Mouse (Mus musculus): ENCODE results near the gene Srebf2.

Gene Srebf2

DNA sequence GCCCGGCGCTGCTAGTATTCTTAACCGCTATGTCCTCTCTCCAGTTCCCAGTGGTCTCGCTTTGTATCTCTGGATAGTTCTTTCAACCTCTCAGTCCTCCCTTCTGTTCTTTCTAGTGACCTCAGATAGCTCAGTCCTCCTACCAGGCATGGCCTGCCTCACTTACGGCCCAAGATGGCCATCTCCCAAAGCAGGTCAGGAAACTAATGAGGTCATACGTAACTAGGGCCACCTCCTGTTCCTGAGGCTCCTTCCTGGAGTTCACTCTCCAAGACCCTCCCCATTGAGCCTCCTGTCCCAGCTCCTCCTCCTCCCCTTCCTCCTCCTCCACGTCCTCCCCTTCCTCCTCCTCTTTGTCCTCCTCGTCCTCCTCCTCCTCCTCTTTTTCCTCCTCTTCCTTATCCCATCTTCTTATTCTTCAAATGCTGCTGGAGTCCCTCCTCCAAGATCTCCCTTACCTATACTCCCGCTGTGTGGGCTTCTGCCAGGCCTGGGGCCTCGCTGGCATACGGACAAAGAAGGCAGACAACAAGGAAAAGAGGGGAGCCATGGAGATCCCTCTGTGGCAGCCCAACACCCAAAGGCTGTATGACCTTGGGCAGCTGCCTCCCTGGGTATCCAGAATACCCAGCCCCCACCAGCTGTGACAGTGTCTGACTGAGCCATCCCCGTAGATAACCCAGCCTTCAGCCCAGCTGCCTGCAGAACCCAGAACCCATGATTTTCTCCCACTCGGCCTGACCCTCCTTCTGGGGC is 62.5 kb downstream of the Srebf2 start:
- DNase-seq = no peak

DNA sequence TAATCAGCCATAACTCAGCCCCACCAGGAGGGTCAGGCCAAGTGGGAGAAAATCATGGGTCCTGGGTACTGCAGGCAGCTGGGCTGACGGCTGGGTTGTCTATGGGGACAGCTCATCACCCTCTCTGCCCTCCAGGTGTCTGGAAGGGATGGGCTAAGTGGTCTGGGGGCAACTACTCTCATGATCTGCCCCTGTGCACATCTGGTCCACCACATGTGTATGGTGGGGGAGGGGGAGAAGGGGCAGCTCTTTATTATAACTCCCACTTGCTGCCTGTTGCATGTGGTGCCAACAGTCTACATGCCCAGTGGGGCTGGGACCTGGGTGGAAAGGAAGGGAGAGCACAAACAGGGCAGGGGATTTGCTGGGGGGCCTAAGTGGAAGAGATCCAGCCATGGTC is 63.8 kb downstream of the Srebf2 start:
- no peak for DNase-seq

DNA sequence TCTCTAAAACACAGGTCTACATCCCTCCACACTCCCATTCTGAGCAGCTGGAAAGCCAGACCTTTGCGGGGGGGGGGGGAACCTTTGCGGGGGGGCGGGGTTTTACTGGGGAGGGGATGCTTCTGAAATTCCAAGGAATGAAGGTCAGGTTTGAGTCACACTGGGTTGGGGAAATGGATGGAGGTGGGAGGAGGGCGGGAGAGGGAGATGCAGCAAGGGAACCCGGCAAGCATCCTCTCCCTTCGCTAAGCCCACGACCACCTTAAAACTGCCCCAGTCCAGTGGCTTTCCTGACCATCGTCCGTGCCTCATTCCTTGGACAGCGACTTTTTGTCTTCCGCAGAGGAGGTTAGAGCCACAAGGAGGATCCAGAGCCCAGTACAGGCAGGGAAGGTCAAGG is 64.3 kb downstream of the Srebf2 start:
- DNase-seq = no peak

DNA sequence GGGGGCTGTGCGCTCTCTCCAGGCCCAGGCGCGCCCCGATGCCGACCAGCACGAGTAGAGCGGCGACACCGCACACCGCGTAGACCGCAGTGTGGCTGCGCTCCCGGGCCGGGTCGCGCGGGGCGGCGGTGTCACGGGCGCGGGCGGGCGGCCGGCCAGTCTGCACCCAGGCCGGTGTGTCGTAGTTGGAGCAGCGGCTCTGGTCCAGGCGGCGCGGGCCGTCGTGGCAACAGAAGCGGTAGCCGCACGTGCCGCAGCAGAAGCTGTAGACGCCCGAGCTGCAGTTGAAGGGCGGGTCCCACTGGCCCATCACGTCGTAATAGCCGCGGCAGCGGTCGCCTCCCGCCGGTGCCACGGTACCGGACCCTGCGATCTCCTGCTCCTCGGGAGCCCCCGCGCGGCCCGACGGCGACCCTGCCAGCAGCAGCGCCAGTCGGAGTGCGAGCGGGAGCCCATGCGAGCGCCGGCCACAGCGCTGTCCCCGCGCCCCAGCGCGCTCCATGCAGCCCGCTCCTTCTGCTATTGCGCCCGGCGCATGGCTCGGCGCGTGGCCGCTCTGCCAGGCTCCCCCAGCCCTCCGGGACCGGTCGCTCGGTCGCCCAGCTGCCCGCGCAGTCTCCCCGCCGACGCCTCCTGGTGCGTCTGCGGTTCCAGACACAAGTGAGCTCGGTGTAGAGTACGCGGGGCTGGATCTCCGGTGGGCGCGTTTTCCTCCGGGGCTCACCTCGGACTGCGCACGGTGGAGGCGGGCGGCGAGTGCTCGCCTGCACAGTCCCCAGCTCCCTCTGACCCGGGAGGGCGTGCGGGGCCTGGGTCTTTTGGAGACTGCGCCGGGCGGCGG is 65.2 kb downstream of the Srebf2 start:
- peak; percentile 59 for DNase-seq

DNA sequence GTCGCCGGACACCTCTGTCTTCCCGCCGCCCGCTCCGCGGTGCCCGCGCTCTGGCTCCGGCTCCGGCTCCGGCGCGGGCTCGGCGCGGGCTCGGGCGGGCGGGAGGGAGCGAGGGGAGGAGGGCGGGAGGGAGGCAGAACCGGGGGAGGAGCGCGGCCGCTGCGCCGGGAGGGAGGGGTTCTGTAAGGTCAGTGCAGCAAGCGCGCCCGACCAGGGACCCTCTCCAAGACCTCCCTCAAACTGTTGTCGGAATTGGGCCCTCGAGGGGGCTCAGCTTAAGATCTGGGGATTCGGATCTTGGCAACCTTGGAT is 65.7 kb downstream of the Srebf2 start, which contains the start of gene Shisa8:
TSS of gene Shisa8 (minus strand) at position 64 of the 312 bp plus-strand sequence.
- peak; percentile 41 for DNase-seq

DNA sequence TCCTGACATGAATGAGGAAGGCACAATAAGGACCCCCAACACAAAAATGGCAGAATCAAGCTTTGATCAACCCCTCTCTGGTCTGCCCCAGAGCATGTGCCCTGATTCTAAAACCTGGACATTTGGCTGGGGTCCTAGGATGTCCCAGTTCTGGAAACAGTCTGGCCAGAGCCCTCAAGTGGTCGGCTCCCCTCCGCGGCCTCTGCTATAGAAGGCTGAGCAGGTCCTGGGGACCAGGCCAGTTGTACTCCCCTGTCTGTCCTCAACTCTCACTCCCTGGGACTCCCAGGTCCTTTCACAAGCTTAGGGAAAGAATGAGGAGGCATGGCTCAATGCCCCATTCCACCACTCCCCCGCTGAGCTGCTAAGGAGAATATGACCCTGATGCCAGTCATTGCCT is 66.2 kb downstream of the Srebf2 start:
- DNase-seq = no peak

DNA sequence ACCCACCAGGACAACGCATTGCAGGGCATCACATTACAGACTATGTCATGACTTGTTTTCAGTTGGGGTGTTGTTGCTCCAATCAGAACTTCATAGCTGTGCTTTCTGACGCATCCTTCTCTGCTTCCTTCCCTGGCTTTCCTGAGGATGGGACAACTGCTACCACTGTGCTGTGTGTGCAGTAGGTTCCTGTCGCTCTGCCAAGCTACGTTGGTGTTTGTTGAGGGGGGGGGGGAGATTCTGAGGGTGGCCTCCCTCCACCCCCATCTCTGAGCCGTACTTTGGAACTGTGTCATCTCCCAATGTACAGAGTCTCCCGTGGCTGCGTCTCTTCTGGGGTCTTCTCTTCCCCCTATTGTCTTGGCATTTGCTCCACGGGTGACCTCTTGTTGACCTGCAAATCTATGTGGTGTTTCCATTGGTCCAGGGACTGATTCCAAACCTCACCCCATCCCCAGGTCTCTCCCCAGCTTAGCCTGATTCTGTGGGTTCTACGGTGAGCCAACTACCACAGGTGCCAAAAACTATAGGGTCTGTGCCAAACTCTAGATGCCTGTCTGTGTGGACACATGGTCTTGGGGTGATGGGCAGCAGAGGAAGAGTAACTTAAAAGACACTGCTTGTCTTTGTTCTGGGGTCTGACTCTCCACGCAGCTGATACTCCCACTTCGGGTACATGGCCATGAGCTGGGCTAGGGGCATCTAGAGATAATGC is 68.5 kb downstream of the Srebf2 start:
- no peak for DNase-seq

DNA sequence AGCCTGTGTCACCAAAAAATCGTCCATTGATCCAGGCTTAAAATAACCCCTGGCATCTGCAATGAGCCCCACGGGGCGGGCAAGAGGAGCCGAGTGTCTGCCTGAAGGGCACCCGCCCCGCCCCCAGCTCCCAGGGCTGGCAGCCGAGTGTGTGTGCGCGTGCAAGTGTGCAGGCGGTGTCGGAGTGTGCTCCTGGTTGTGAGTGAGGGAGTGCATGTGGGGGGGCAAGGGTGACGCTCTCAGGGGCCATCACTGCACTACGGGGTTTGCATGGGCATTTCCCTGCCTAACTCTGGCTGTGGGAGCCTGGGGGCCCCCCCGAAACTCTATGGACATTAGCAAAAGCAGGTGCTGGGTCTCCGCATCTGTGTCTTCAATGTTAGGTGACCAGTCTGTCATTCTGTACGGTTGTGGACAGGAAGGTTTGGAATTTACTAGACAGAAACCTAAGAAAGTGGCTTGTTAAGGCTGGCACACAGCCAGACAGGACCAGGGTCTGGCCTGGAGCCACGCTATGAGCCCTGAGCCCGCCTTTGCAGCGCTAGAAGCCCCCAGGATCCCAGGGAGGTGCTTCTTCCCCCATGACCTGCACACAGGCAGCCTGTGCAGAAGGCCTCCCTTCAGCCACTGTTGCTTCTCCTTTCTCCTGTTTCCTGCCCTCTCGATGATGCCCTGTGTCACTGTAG is 69.3 kb downstream of the Srebf2 start:
- DNase-seq = no peak

DNA sequence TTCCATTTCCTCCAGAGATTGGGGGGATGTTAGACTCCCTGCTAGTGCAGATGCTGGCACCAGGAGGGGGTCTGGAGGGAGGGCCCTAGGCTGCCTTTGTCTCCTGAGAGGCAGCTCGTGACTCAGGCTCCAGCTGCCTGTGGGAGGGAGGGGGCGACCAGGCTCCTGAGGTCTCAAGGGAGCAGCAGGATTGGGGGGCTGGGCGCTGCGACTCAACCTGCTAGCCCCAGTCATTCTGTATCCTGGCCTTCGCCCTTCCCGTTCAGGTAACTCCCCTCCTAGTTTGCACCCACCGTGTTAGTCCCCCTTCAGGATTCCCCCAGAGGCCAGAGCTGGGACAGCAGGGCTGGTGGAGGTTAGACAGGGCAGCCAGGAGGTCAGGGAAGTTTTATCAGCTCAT is 70.1 kb downstream of the Srebf2 start:
- DNase-seq = no peak

DNA sequence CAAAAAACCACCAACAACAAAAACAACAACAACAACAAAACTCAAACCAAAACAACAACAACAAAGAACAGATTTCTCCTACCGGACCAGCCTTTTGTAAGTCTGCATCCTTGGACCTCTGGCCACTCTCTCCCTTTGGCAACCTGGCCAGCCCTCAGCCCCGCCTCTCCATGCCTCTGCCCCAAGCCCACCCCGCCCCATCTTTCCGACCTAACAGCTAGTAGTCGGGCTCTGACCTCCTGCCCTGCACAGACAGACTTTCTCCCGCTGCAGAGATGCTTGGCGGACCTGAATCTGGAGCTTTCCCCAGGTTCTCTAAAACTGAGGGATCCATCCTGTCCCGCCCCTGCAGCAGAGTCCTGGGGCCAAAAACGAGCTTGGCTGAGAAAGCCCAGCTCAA is 71.0 kb downstream of the Srebf2 start:
- no peak for DNase-seq

DNA sequence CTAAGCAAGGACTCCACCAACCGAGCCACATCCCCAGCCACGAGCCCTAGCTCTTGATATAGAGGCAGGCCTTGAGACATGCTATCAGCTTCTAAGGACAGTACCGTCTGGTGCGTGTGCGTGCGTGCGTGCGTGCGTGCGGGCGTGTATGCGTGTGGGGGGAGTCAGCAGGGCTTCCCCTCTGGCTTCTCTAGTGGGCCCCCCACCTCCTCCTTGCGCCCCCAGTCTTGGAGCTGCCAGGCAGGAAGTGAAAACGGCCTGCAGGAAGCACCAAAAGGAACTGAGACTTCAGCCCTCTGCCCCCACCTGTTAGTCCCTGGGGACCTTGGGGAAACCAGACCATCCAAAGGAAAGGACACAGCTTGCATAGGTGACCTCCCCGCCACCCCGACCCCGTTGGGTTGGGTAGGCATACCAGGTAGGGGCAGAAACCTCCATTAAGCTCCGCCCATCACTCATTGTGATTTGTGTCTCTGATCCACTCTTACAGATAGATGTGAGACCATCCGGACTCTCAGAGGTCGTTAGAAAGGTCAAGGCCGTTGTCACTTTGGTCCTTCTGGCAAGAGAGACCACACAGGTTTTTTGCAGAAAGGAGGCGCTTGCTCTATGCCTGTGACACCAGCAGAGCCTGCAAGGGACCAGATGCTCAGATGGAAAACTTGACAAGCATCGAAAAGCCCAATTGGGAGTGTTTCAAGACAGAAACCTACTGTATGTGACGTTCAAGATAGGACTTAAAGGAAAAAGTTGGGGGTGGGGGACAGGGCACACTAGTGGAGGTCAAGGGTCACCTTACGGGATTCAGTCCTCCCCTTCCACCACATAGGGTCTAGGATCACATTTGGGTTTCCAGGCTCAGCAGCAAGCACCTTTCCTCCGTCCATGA is 72.0 kb downstream of the Srebf2 start:
- DNase-seq = no peak

DNA sequence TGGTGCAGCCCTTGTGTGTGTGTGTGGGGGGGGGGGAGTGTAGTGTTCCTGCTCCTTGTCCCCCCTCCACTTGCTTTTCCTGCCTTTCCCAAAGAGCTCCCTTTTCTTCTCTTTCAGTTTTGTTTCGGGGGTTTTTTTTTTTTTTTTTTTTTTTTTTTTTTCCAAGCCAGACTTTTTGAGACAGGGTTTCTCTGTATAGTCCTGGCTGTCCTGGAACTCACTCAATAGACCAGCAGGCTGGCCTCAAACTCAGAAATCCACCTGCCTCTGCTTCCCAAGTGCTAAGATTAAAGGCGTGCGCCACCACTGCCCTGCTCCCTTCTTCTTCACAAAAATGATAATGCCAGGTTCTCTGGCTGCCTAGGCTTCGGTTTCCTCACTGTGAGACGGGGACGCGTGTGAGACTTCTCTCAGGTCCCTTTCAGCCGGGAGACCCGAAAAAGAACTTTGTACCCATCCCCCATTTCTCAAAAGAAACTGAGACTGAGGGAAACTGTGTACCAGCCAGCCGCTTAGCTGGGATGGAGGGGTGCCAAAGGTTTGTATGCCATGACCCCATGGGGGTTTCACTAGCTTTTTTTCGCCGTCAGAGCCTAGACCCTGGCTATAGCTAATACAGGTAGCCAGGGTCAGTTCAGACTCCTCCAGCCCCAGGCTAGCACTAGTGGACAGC is 73.2 kb downstream of the Srebf2 start:
- DNase-seq = no peak

DNA sequence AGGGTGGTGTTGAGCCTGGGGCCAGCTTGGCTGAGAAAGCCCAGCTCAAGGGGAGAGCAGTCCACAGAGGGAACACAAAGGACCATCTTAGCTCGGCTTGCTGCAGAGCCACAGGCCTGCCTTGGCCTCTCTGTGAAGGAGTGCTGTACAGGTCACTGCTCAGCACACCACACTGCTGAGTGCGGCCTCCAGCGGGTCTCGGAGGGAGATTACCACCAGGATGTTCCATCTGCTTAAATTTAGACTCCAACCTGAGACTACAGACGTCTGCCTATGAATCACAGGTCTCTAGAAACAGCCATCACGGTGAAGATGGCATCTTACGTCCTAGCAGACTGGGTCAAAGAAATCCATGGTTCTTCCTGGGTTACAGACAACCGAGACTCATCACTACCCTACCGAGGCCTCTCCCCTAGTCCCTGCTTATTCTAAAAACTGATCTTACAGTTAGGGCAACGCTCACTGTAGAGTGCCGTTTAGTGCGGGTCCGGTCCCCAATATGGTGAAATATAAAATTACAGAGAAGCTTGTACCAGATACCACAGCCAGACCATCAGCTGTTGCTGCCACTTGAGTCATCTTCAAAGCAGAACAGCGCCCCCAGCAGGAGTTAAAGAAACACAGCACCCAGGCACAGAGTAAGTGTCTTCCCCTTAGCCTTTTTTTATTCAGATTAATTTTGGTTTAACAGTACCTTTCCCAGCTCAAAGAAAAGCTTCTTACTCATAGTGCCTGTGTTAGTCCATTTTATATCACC is 74.3 kb downstream of the Srebf2 start:
- DNase-seq = no peak

DNA sequence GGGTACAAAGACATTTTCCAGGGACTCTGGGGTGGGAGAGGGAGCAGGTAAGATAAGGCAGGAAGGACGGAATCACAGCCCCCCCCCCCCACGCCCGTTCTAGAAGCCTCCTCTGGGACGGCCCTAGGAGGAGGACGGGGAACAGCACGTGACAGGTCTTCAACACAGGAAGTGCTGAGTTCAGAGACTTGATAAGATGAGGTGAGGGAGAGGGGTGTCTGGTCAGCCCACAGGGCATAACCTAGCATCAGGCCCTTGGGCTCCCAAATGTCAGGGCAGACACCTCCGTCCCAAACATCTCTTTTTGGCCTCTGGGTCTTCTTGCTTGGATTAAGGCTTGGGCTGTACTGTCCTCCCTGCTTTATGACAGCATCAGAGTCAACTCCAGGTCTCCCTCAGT is 76.3 kb downstream of the Srebf2 start:
- DNase-seq = no peak

DNA sequence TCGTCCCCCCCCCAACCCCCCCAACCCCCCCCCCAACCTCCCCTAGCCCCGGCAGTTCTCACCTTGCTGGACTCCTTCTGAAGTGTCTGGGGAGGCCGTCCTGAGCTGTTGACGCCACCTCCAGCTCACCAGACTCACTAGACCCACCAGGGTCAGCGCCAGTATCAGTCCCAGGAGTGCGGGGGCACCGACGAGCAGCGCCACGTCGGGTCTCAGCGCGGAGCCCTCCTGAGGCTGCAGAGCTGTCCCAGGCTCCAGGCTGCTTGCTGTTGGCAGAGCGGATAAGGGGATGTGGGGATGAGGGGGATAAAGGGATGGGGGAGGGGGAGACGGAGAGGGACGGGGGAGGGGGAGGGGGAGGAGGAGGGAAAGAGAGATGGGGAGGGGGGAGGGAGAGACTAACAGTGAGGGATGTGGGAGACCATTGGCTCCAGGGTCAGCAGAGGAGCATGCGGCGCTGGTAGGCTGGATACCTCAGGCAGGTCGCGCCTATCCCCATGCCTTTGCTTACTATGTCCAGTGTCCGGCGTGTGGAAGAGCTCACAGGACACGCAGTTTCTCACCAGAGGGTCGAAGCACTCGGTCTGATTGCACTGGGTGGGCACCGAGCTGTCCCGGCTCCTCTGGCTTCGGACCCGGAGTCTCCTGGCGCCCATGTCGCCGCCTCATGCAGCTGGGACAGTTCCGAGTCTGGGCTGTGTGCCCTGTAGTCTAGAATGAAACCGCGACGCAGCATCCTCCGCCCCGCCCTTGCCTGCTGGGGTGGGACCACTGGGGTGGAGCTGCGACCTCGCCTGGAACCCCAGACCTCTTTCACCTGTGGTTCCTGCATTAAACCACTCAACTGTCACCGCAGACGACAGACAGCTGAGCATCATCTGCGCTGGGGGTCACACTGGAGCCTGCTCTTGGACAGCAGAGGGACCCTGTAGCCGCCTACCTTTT is 76.9 kb downstream of the Srebf2 start, which contains the start of gene Tnfrsf13c:
TSS of gene Tnfrsf13c (minus strand) at position 713 of the 945 bp plus-strand sequence.
- peak; percentile 44 for DNase-seq

DNA sequence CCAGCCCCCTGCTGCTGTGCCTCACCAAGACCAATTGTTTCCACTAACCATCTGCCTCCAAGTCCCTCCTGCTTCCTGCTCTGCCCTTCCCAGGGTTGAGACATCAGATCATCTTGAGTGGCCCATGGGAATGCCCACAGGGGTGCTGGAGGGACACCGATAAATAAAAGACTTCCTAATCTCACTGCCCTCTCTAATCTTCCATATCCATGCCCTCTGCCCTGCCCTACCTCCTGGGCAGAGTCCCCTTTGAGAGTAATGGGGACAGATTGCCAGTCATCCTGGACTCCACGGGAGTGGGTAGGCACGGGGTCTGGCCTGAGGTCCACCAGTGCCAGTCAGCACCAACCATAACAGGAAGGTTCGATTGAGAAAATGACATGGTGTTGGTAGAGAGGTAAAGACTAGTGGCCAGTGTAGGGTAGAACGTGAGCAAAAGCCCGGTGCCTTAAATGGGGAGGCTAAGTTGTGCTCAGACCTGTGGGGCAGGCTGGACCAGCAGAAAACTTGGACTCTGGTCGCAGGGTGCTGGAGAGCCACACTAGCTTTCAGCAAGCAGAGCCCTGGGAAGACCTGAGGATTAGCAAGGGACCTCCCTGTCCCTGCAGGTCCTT is 77.7 kb downstream of the Srebf2 start:
- no peak for DNase-seq

DNA sequence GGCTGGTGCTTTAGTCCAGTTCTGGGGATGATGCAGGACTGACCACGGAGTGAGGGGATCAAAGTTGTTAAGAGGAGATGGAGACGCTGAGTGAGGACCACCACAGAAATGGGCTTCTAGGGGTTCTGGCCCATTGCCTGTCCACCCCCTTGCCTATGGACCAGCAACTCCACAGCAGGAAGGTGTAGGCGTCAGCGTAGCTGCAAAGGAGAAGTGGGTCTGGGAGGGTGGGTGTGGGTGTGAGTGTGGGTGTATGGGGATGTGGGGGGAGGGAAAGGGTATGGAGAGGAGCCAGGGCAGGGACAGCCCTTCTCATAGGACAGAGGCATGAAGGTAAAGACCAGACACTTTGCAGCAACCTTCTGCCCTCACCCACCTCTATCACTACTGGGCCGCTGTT is 78.8 kb downstream of the Srebf2 start:
- no peak for DNase-seq

DNA sequence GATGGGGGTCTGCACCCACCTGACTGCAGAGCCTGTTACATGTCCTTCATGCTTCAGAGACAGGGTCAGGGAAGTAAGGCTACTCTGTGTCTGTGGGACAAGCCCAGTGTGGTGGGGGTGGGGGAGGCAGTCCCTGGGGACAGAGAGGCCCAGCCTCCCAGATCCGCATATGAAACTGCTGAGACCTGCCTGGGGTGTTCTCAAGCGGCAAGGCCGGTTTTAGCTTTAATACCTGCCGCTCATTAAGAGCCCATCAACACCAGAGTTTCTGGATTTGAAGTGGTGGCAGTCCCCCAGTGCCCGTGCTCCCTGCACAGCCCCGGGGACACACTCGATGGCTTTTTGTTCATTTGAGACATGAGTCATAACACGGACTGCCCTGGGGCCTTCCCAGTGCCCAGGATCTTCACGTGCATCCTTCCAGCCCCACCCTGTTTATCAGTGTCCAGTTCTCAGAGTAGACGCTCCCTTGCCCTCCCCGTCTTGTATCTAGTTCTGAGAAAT is 82.6 kb downstream of the Srebf2 start:
- no peak for DNase-seq

Data from embryo, embryonic 11 days (tissue).